Mouse (Mus musculus): ENCODE measurements around the gene Akr1b8. TPM values are rescaled to one million over a fixed set of nuclear protein-coding genes. Genes with fewer than 3 reads are reported as not detected.
"Not testable (repeated sequence)": the region's sequence is repeated elsewhere in the genome, so short reads cannot be mapped to it uniquely, and the experiment has no call there.

The Akr1b8 gene
- polyA plus RNA-seq, 1 experiment from 2014 or later = 4.8 TPM

GRCm38 (mm10) chr6:34412688-34413087 lies 58.8 kb downstream of the Akr1b8 start:
- Histone ChIP-seq H3K4me1 (ENCODE audit: control insufficient read depth, insufficient read depth, low read length) (no peaks in the 10 kb centered on the region), H3K27me3 (replicated peaks; ENCODE audit: control insufficient read depth, insufficient read depth, low read length) (no peaks in the 10 kb centered on the region), H3K36me3 (ENCODE audit: control insufficient read depth, insufficient read depth, low read length) (no peaks in the 10 kb centered on the region), H3K9me3 (ENCODE audit: control insufficient read depth, low read length) (no peaks in the 10 kb centered on the region), H3K4me2 (ENCODE audit: low read depth, low read length) (no peak overlapping the region), H3K9ac (ENCODE audit: low read depth, low read length) (no peak overlapping the region), H3K27ac (ENCODE audit: low read length) (no peak overlapping the region), H3K4me3 (ENCODE audit: low read length) (no peak overlapping the region)
- ATAC-seq = no peak; the same call in 1 of the 2 replicates
- 72% methylated on average over 1 of the region's 1 CpGs for WGBS

GRCm38 (mm10) chr6:34413386-34413785 lies 59.5 kb downstream of the Akr1b8 start:
- H3K27me3 ChIP-seq (replicated peaks; ENCODE audit: control insufficient read depth, insufficient read depth, low read length); H3K36me3 ChIP-seq (ENCODE audit: control insufficient read depth, insufficient read depth, low read length); H3K4me3 ChIP-seq (ENCODE audit: low read length); H3K27ac ChIP-seq (ENCODE audit: low read length); H3K4me1 ChIP-seq (ENCODE audit: control insufficient read depth, insufficient read depth, low read length); H3K9me3 ChIP-seq (ENCODE audit: control insufficient read depth, low read length); H3K9ac ChIP-seq (ENCODE audit: low read depth, low read length); H3K4me2 ChIP-seq (ENCODE audit: low read depth, low read length): not testable (repeated sequence)
- ATAC-seq = peak; percentile 55; the same call in 1 of the 2 replicates
- WGBS = 13% methylated on average over 1 of the region's 1 CpGs

DNA sequence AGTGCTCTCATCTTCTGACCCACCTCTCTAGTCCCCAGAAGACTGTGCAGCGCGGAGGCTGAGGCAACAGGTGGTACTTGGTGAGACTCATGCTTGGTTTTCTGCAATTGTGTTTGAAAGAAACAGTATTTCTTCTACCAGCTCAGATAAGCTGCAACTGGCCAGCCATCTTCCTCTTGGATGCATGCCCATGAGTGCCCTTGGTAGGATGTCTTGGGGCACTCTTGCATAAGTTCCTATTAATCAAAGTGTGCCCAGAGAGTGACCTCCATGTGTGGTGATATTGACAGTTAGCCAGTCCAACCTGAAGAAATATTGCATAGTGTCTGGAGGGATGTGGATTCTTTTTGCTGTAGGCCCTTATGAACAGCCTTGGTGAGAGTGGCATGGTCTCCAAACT lies 62.6 kb downstream of the Akr1b8 start:
- Histone ChIP-seq H3K9ac (ENCODE audit: low read depth, low read length) (no peak overlapping the region), H3K27me3 (replicated peaks; ENCODE audit: control insufficient read depth, insufficient read depth, low read length) (no peaks in the 10 kb centered on the region), H3K9me3 (ENCODE audit: control insufficient read depth, low read length) (no peaks in the 10 kb centered on the region), H3K4me2 (ENCODE audit: low read depth, low read length) (no peak overlapping the region), H3K36me3 (ENCODE audit: control insufficient read depth, insufficient read depth, low read length) (no peaks in the 10 kb centered on the region), H3K27ac (ENCODE audit: low read length) (no peak overlapping the region), H3K4me3 (ENCODE audit: low read length) (no peak overlapping the region), H3K4me1 (ENCODE audit: control insufficient read depth, insufficient read depth, low read length) (no peaks in the 10 kb centered on the region)
- 100% methylated on average over 2 of the region's 2 CpGs for WGBS
- no peak for ATAC-seq

Other genes with a start within 250 kb of the Akr1b8 start
- gene Slc35b4, start 177.0 kb upstream of the Akr1b8 start, polyA plus RNA-seq (2015; fragmentation: Nextera tagmentation; extraction: Ambion mirVana) = 34.4 and 38.6 TPM in 2 replicates
- gene Akr1b3, start 36.6 kb upstream of the Akr1b8 start, polyA plus RNA-seq (2015; fragmentation: Nextera tagmentation; extraction: Ambion mirVana) = 110 and 125 TPM in 2 replicates
- 13.9 and 16.0 TPM in 2 replicates for gene Akr1b10, start 30.1 kb downstream of the Akr1b8 start, polyA plus RNA-seq (2015; fragmentation: Nextera tagmentation; extraction: Ambion mirVana)
- gene Akr1b7, start 58.2 kb downstream of the Akr1b8 start, polyA plus RNA-seq (2015; fragmentation: Nextera tagmentation; extraction: Ambion mirVana) = 0.70 and 39.6 TPM in 2 replicates
- 49.3 and 54.4 TPM in 2 replicates for gene Bpgm, start 122.1 kb downstream of the Akr1b8 start, polyA plus RNA-seq (2015; fragmentation: Nextera tagmentation; extraction: Ambion mirVana)
- 283 and 336 TPM in 2 replicates for gene Cald1, start 244.4 kb downstream of the Akr1b8 start, polyA plus RNA-seq (2015; fragmentation: Nextera tagmentation; extraction: Ambion mirVana)

Measured in intestine, embryonic 16.5 days (tissue).